Mouse (Mus musculus): Measurements from ENCODE around the gene Apmap. TPM values are rescaled to one million over a fixed set of nuclear protein-coding genes. Genes with fewer than 3 reads are reported as not detected.
A peak's percentile ranks its signal among the peaks of the same experiment; 100 is the strongest.
"Not testable (repeated sequence)": the region's sequence is repeated elsewhere in the genome, so short reads cannot be mapped to it uniquely, and the experiment has no call there.

The Apmap gene
- polyA plus RNA-seq, 2 experiments, result 18.5 to 26.5 TPM

DNA sequence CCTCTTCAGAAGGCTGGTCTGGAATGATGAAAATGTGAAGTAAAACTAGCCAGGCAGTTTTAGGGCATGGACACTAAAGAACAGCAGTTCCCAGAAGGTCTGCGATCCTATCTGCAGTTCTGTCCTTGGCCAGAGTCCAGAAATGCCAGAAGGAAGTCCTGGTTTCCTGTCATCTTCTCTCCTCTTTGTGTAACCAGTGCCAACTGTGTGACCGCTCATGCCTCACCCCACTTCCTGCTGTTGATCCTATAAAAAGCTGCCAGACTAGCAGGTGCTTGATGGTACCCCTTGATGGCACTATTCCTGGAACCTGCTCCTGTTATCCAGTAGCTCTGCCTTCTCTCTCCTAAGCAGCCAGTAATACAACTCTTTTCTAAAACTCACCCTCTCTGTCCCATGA lies 41.3 kb downstream of the Apmap start:
- TF ChIP-seq CTCF (IDR thresholded peaks at IDR 0.05; ENCODE audit: low read depth), result no peak
- TF ChIP-seq EP300 (IDR thresholded peaks at IDR 0.05; ENCODE audit: low read depth), result no peak
- H3K27me3 ChIP-seq (ENCODE audit: control insufficient read depth, insufficient read depth, low read length), result no peaks in the 10 kb centered on the region
- H3K4me3 ChIP-seq (ENCODE audit: insufficient read depth in 1 of 2, low read depth in 2 of 2, low read length in 2 of 2), result no peak overlapping the region
- 19% methylated on average over 2 of the region's 2 CpGs for WGBS (ENCODE audit: insufficient replicate concordance)
- ATAC-seq (ENCODE audit: insufficient read depth), result no peak
- H3K36me3 ChIP-seq (replicated peaks; ENCODE audit: control insufficient read depth, insufficient read depth, low read depth), result no peaks in the 10 kb centered on the region
- H3K4me1 ChIP-seq (replicated peaks; ENCODE audit: control insufficient read depth in 2 of 2, insufficient read depth in 2 of 2, low read length in 1 of 2), result peaks cover 0 to 12% of the 10 kb centered on the region in 2 experiments; a peak in 2 of 4 replicates
- H3K27ac ChIP-seq, result no peak overlapping the region
- no peak overlapping the region for H3K9ac ChIP-seq (replicated peaks)
- H3K9me3 ChIP-seq (ENCODE audit: control insufficient read depth, low read length), result no peaks in the 10 kb centered on the region
- no peak overlapping the region for H3K4me2 ChIP-seq (ENCODE audit: low read depth)
- no peak for DNase-seq (ENCODE audit: low read depth in 3 of 3, low spot score in 3 of 3)

DNA sequence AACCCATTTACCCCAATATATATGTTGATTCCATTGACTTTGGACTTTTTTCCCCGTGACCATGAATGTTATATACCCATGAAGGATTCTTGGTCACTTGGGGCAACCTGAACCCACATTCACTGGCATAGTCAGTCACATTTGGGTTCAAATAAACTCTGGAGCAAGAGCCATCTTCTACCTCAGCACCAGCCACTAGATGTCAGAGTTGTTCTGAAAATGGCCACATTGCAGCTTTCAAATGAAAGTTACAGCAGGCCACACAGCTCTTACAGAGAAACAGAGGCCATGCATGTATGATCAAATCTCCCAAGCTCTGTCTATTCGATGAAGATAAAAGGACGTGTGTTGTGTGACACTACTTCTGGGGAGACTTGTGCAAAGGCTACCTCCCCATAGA lies 49.8 kb downstream of the Apmap start:
- peak in 1 of 3 experiments; percentile 11 for DNase-seq (ENCODE audit: low read depth in 3 of 3, low spot score in 3 of 3)
- Histone ChIP-seq H3K27me3 (ENCODE audit: control insufficient read depth, insufficient read depth, low read length) (no peaks in the 10 kb centered on the region), H3K9ac (replicated peaks) (no peak overlapping the region), H3K4me2 (ENCODE audit: low read depth) (no peak overlapping the region), H3K9me3 (ENCODE audit: control insufficient read depth, low read length) (no peaks in the 10 kb centered on the region), H3K4me3 (ENCODE audit: insufficient read depth in 1 of 2, low read depth in 2 of 2, low read length in 2 of 2) (no peak overlapping the region), H3K4me1 (replicated peaks; ENCODE audit: control insufficient read depth in 2 of 2, insufficient read depth in 2 of 2, low read length in 1 of 2) (no peaks in the 10 kb centered on the region), H3K27ac (no peak overlapping the region), H3K36me3 (replicated peaks; ENCODE audit: control insufficient read depth, insufficient read depth, low read depth) (no peaks in the 10 kb centered on the region)
- TF ChIP-seq CTCF (IDR thresholded peaks at IDR 0.05; ENCODE audit: low read depth) (peak; percentile 43), EP300 (IDR thresholded peaks at IDR 0.05; ENCODE audit: low read depth) (no peak)
- no peak for ATAC-seq (ENCODE audit: insufficient read depth)
- WGBS (ENCODE audit: insufficient replicate concordance), result 29% methylated on average over 3 of the region's 3 CpGs

DNA sequence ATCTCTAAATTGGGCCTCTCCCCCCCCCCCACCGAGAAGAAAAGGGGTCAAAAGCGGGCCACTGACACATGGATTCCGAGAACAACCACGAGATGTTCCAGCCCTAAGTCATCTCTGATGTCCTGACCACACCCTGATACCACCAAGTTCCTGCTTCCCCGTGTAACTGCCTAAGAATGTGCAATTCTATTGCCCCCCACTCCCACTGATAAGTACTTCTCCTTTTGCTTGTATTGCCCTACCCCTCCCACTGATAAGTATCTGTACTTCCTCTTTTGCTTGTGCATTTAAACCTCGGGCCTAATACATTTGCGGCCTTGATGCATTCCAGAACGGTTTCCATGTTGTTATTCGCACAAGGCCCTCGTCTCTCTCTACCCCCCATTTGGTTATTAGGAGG lies 58.8 kb downstream of the Apmap start:
- not testable (repeated sequence) for H3K36me3 ChIP-seq (replicated peaks; ENCODE audit: control insufficient read depth, insufficient read depth, low read depth); H3K27ac ChIP-seq; H3K4me3 ChIP-seq (ENCODE audit: insufficient read depth in 1 of 2, low read depth in 2 of 2, low read length in 2 of 2); H3K4me2 ChIP-seq (ENCODE audit: low read depth); H3K9ac ChIP-seq (replicated peaks); H3K9me3 ChIP-seq (ENCODE audit: control insufficient read depth, low read length); DNase-seq (ENCODE audit: low read depth in 3 of 3, low spot score in 3 of 3); H3K27me3 ChIP-seq (ENCODE audit: control insufficient read depth, insufficient read depth, low read length); ATAC-seq (ENCODE audit: insufficient read depth); H3K4me1 ChIP-seq (replicated peaks; ENCODE audit: control insufficient read depth in 2 of 2, insufficient read depth in 2 of 2, low read length in 1 of 2)
- 54% methylated on average over 10 of the region's 10 CpGs for WGBS (ENCODE audit: insufficient replicate concordance)

Other genes with a start within 250 kb of the Apmap start
- 0.25 and 0.40 TPM in 2 replicates for gene 3300002I08Rik, start 245.8 kb downstream of the Apmap start, polyA plus RNA-seq (2012; rRNA removed)
- 0.74 and 1.6 TPM in 2 replicates for gene 3300002I08Rik, start 245.8 kb downstream of the Apmap start, polyA plus RNA-seq (2014; fragmentation: Nextera tagmentation; extraction: Ambion mirVana)
- gene Zfp442, start 157.1 kb downstream of the Apmap start, polyA plus RNA-seq (2012; rRNA removed), result 0.12 and 0.19 TPM in 2 replicates
- 0.42 and 0.68 TPM in 2 replicates for gene Zfp442, start 157.1 kb downstream of the Apmap start, polyA plus RNA-seq (2014; fragmentation: Nextera tagmentation; extraction: Ambion mirVana)
- 0.01 TPM in 1 of 2 replicates, not detected in the other for gene Zfp345, start 123.5 kb downstream of the Apmap start, polyA plus RNA-seq (2012; rRNA removed)
- 0.06 TPM in 1 of 2 replicates, not detected in the other for gene Zfp345, start 123.5 kb downstream of the Apmap start, polyA plus RNA-seq (2014; fragmentation: Nextera tagmentation; extraction: Ambion mirVana)
- gene Cst7, start 38.2 kb downstream of the Apmap start, polyA plus RNA-seq (2012; rRNA removed), result 2.6 and 3.1 TPM in 2 replicates
- gene Cst7, start 38.2 kb downstream of the Apmap start, polyA plus RNA-seq (2014; fragmentation: Nextera tagmentation; extraction: Ambion mirVana), result 6.3 and 7.5 TPM in 2 replicates
- gene Acss1, start 59.9 kb upstream of the Apmap start, polyA plus RNA-seq (2012; rRNA removed), result 30.4 and 34.1 TPM in 2 replicates
- gene Acss1, start 59.9 kb upstream of the Apmap start, polyA plus RNA-seq (2014; fragmentation: Nextera tagmentation; extraction: Ambion mirVana), result 30.3 and 38.7 TPM in 2 replicates
- gene Vsx1, start 80.8 kb upstream of the Apmap start, polyA plus RNA-seq (2012; rRNA removed), result not detected in 2 replicates
- gene Vsx1, start 80.8 kb upstream of the Apmap start, polyA plus RNA-seq (2014; fragmentation: Nextera tagmentation; extraction: Ambion mirVana), result not detected in 2 replicates
- 6.3 and 7.1 TPM in 2 replicates for gene Entpd6, start 140.5 kb upstream of the Apmap start, polyA plus RNA-seq (2012; rRNA removed)
- 8.2 and 10.0 TPM in 2 replicates for gene Entpd6, start 140.5 kb upstream of the Apmap start, polyA plus RNA-seq (2014; fragmentation: Nextera tagmentation; extraction: Ambion mirVana)
- 10.4 and 12.9 TPM in 2 replicates for gene Pygb, start 178.2 kb upstream of the Apmap start, polyA plus RNA-seq (2012; rRNA removed)
- gene Pygb, start 178.2 kb upstream of the Apmap start, polyA plus RNA-seq (2014; fragmentation: Nextera tagmentation; extraction: Ambion mirVana), result 13.5 and 14.4 TPM in 2 replicates

All from liver, embryonic 14.5 days (tissue).